Mouse (Mus musculus) lung, adult 2 months (tissue): ENCODE measurements around the gene Ntm.

ENCODE experiments used
- CTCF ChIP-seq: fragments of 200-500 bp; IDR thresholded peaks from 2 replicates; pipeline ENCODE4 v1.5.1; 2011; ENCODE audit warnings: mild to moderate bottlenecking, low read length, control low read depth; ENCODE audit not compliant: insufficient read depth
- POLR2A ChIP-seq: fragments of 200-500 bp; IDR thresholded peaks from 2 replicates; pipeline ENCODE4 v1.6.1; 2011; ENCODE audit warnings: low read depth, mild to moderate bottlenecking, control low read depth, low read length, borderline replicate concordance; ENCODE audit errors: extremely low read depth

- TF ChIP-seq CTCF (no peak), POLR2A (no peak)
These were observed 985.7 kb downstream of the Ntm start for GRCm38 (mm10) chr9:28977275-28977674.
